Mouse (Mus musculus) embryonic facial prominence, embryonic 11.5 days (tissue): ENCODE data around the gene Plppr1. TPM values are rescaled to one million over a fixed set of nuclear protein-coding genes. Genes with fewer than 3 reads are reported as not detected.

Experiments
- ATAC-seq: fragments of 200-750 bp; cut with Nextera tagmentation; replicated peaks from 2 replicates; pipeline ENCODE4 v1.8.0; 2017; ENCODE audit warnings: low read depth; ENCODE audit not compliant: insufficient number of reproducible peaks, low FRiP score, low TSS enrichment
- DNase-seq: peaks from one replicate; pipeline ENCODE4 v3.0.0-alpha.2; 2015; ENCODE audit warnings: low spot score
- H3K27ac ChIP-seq: fragments of 300-500 bp; sonication (generic); replicated peaks from 2 replicates; pipeline ENCODE4 v1.5.1; 2014; ENCODE audit warnings: mild to moderate bottlenecking, low read depth, low read length, control low read depth
- H3K27me3 ChIP-seq: fragments of 300-500 bp; sonication (generic); 2 replicates; pipeline ENCODE4 v1.6.1; 2014; ENCODE audit warnings: mild to moderate bottlenecking, low read length, moderate library complexity, mixed read lengths; ENCODE audit not compliant: control insufficient read depth, insufficient read depth
- H3K36me3 ChIP-seq: fragments of 300-500 bp; sonication (generic); replicated peaks from 2 replicates; pipeline ENCODE4 v1.6.1; 2014; ENCODE audit warnings: low read depth, mild to moderate bottlenecking, low read length, moderate library complexity, mixed read lengths; ENCODE audit not compliant: control insufficient read depth, insufficient read depth
- H3K4me1 ChIP-seq: fragments of 300-500 bp; sonication (generic); 2 replicates; pipeline ENCODE4 v1.6.1; 2014; ENCODE audit warnings: low read length, mixed read lengths; ENCODE audit not compliant: control insufficient read depth, insufficient read depth
- H3K4me2 ChIP-seq: fragments of 300-500 bp; sonication (generic); 2 replicates; pipeline ENCODE4 v1.6.1; 2014; ENCODE audit warnings: low read depth, mild to moderate bottlenecking, control low read depth, low read length, moderate library complexity
- H3K4me3 ChIP-seq: fragments of 300-500 bp; sonication (generic); 2 replicates; pipeline ENCODE4 v1.5.1; 2014; ENCODE audit warnings: low read depth, low read length, control low read depth
- H3K9ac ChIP-seq: fragments of 300-500 bp; sonication (generic); replicated peaks from 2 replicates; pipeline ENCODE4 v1.6.1; 2014; ENCODE audit warnings: mild to moderate bottlenecking, control low read depth, low read length
- H3K9me3 ChIP-seq: fragments of 300-500 bp; sonication (generic); replicated peaks from 2 replicates; pipeline ENCODE4 v1.6.1; 2016; ENCODE audit warnings: mild to moderate bottlenecking, low read length, inconsistent platforms, mixed read lengths; ENCODE audit not compliant: control insufficient read depth
- WGBS: fragments of 180-500 bp; shearing (Covaris S2); extraction: QIAGEN DNeasy Blood & Tissue Kit; methylation state at CpG from one replicate; pipeline ENCODE4 v1.1.7; 2014; 5-methylcytosine and 5-hydroxymethylcytosine counted together
- polyA plus RNA-seq: library from polyadenylated mRNA; unstranded; fragments of >200 nt; fragmentation: Nextera tagmentation; extraction: Ambion mirVana; gene quantifications from 2 replicates; pipeline ENCODE4 v1.2.1, GENCODE M21; 2014

Gene Plppr1
- polyA plus RNA-seq, 1 experiment from 2014 or later = 3.8 TPM

GRCm38 (mm10) chr4:49144798-49145197, 85.7 kb downstream of the Plppr1 start:
- H3K27ac ChIP-seq = no peak overlapping the region
- WGBS = 72% methylated on average over 4 of the region's 4 CpGs
- no peaks in the 10 kb centered on the region for H3K36me3 ChIP-seq
- no peaks in the 10 kb centered on the region for H3K27me3 ChIP-seq
- no peak overlapping the region for H3K4me3 ChIP-seq
- H3K4me1 ChIP-seq = no peaks in the 10 kb centered on the region
- no peaks in the 10 kb centered on the region for H3K9me3 ChIP-seq
- no peak overlapping the region for H3K9ac ChIP-seq
- DNase-seq (no peak), ATAC-seq (no peak)
- H3K4me2 ChIP-seq = no peak overlapping the region

- no peak overlapping the region for H3K27ac ChIP-seq
- H3K9me3 ChIP-seq = no peaks in the 10 kb centered on the region
- no peaks in the 10 kb centered on the region for H3K4me1 ChIP-seq
- H3K36me3 ChIP-seq = no peaks in the 10 kb centered on the region
- ATAC-seq (no peak), DNase-seq (no peak)
- WGBS = 68% methylated on average over 2 of the region's 2 CpGs
- no peak overlapping the region for H3K9ac ChIP-seq
- no peak overlapping the region for H3K4me3 ChIP-seq
- no peaks in the 10 kb centered on the region for H3K27me3 ChIP-seq
- H3K4me2 ChIP-seq = no peak overlapping the region
Observed at GRCm38 (mm10) chr4:49148775-49149174, 89.7 kb downstream of the Plppr1 start.

DNA sequence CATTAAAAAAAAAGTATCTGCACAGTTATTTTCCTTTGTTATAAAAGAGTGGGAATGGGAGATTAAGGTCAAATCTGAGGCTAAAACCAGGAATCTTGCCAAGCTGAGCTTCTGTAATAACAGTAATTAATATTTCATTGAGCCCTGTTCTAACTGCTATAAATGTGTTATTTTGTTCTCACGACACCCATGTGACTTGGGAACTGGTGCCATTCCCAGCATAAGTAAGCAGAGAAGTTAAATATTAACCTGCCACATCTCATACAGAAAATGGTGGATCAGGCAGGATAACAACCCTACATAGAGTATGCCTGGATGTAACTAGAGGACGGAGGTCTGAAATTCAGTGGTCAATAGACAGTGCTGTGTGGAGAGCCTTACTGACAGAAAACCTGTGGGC, 90.2 kb downstream of the Plppr1 start:
- ATAC-seq (no peak), DNase-seq (no peak)
- Histone ChIP-seq H3K4me3 (no peak overlapping the region), H3K4me1 (no peaks in the 10 kb centered on the region), H3K27me3 (no peaks in the 10 kb centered on the region), H3K9me3 (no peaks in the 10 kb centered on the region), H3K9ac (no peak overlapping the region), H3K27ac (no peak overlapping the region), H3K36me3 (no peaks in the 10 kb centered on the region), H3K4me2 (no peak overlapping the region)
- WGBS = 84% methylated on average over 2 of the region's 2 CpGs

DNA sequence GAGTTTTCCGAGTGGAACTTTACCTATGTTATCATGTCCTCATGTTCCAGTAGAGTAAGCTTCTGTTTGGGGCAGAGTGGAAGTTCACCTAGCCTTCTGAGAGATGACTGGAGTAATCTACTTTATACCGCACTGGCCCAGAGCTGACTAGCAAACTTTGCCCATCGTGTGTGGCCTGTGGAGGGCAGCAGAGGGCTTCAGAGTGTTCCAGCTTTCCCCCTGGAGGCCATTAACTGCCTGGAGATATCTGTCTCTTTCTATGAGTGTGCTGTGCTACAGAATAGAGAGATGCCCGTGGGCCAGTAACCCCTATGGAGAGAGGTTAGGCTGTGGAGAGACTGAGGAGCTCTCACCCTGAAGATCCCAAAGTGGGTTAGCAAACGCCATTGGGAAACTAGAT, 94.8 kb downstream of the Plppr1 start:
- no peaks in the 10 kb centered on the region for H3K4me1 ChIP-seq
- 0 out of 2 replicates have a peak, but pooled peaks have one; percentile 56 for ATAC-seq
- no peak overlapping the region for H3K4me2 ChIP-seq
- no peaks in the 10 kb centered on the region for H3K9me3 ChIP-seq
- no peaks in the 10 kb centered on the region for H3K36me3 ChIP-seq
- H3K4me3 ChIP-seq = no peak overlapping the region
- H3K27me3 ChIP-seq = no peaks in the 10 kb centered on the region
- no peak overlapping the region for H3K9ac ChIP-seq
- H3K27ac ChIP-seq = no peak overlapping the region
- 34% methylated on average over 5 of the region's 5 CpGs for WGBS
- peak; percentile 67 for DNase-seq

- no peak for DNase-seq
- no peaks in the 10 kb centered on the region for H3K27me3 ChIP-seq
- WGBS = 70% methylated on average over 1 of the region's 1 CpGs
- no peaks in the 10 kb centered on the region for H3K36me3 ChIP-seq
- no peaks in the 10 kb centered on the region for H3K9me3 ChIP-seq
- no peak for ATAC-seq
- no peak overlapping the region for H3K4me3 ChIP-seq
- no peak overlapping the region for H3K9ac ChIP-seq
- no peak overlapping the region for H3K27ac ChIP-seq
- no peaks in the 10 kb centered on the region for H3K4me1 ChIP-seq
- no peak overlapping the region for H3K4me2 ChIP-seq
Observed at GRCm38 (mm10) chr4:49156781-49157180, 97.7 kb downstream of the Plppr1 start.

DNA sequence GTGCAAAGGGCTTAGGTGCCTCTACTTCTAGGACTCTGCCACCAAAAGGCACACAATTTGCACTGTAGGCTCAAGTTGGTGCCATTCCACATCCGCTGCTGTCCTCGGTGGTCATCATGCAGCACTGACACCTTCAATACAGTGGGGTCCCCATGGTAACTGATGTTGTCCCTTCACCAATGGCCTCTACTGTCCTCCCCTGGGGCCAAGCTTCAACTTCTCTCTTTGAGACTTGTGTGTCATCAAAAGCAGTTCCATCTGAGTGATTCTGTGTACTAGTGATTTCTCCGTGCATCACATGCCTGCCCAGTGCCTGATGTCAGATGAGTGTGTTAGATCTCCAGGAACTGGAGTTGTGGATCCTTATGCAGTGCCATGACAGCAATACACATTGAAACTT, 104.2 kb downstream of the Plppr1 start:
- Histone ChIP-seq H3K4me1 (no peaks in the 10 kb centered on the region), H3K27me3 (no peaks in the 10 kb centered on the region), H3K36me3 (no peaks in the 10 kb centered on the region), H3K4me3 (no peak overlapping the region), H3K27ac (no peak overlapping the region), H3K4me2 (no peak overlapping the region), H3K9me3 (no peaks in the 10 kb centered on the region), H3K9ac (no peak overlapping the region)
- WGBS = 86% methylated on average over 3 of the region's 3 CpGs
- DNase-seq (no peak), ATAC-seq (no peak)

GRCm38 (mm10) chr4:49166391-49166790, 107.3 kb downstream of the Plppr1 start:
- no peaks in the 10 kb centered on the region for H3K36me3 ChIP-seq
- H3K4me3 ChIP-seq = no peak overlapping the region
- no peaks in the 10 kb centered on the region for H3K4me1 ChIP-seq
- no peak overlapping the region for H3K9ac ChIP-seq
- H3K9me3 ChIP-seq = no peaks in the 10 kb centered on the region
- no peak for DNase-seq
- H3K27me3 ChIP-seq = no peaks in the 10 kb centered on the region
- 82% methylated on average over 3 of the region's 3 CpGs for WGBS
- no peak overlapping the region for H3K4me2 ChIP-seq
- no peak overlapping the region for H3K27ac ChIP-seq
- no peak for ATAC-seq

DNA sequence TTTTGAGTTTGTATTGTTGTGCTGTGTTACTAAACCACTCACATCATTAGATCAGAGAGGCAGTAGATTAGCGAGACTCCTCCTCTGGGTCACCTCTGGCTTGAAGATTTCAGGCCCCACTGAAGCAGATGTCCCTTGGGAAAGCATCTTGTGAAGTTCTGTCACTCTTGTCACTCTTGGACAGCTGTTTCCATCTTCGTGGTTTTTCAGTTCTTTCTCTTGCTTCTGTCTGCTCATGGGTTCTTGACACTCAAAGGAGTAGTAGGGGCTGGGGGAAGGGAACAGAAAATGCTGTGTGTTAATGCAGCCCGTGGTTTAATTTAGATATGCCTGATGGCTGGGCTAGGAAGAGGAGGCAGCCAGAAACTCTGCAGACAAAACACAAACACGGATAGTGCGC, 108.0 kb downstream of the Plppr1 start:
- DNase-seq = no peak
- Histone ChIP-seq H3K27me3 (no peaks in the 10 kb centered on the region), H3K27ac (no peak overlapping the region), H3K9me3 (no peaks in the 10 kb centered on the region), H3K4me1 (no peaks in the 10 kb centered on the region), H3K9ac (no peak overlapping the region), H3K4me3 (no peak overlapping the region), H3K36me3 (no peaks in the 10 kb centered on the region), H3K4me2 (no peak overlapping the region)
- ATAC-seq = no peak
- WGBS = 76% methylated on average over 5 of the region's 5 CpGs
